Mouse (Mus musculus): ENCODE data around the gene Mapk8ip1. TPM values are rescaled to one million over a fixed set of nuclear protein-coding genes. Genes with fewer than 3 reads are reported as not detected.

Mapk8ip1 gene
- polyA plus RNA-seq, 1 experiment: 15.8 TPM

DNA sequence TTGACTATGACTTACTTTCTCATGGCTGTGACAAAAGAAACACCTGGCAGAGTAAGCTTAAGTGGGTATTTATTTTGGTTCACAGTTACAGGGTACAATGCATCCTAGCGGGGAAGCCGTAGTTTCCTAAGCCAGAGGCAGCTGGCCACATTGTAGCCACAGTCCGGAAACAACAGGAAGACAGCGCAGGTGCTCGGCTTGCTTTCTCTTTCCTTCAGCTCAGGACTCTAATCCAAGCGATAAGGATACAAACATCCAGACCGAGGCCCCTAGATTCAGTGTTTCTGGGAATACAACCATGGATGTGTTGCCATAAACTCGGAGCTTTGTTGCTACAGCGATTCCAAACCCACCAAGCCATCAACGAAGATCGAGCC lies 27.6 kb downstream of the Mapk8ip1 start:
- DNase-seq (ENCODE audit: low spot score): no peak

DNA sequence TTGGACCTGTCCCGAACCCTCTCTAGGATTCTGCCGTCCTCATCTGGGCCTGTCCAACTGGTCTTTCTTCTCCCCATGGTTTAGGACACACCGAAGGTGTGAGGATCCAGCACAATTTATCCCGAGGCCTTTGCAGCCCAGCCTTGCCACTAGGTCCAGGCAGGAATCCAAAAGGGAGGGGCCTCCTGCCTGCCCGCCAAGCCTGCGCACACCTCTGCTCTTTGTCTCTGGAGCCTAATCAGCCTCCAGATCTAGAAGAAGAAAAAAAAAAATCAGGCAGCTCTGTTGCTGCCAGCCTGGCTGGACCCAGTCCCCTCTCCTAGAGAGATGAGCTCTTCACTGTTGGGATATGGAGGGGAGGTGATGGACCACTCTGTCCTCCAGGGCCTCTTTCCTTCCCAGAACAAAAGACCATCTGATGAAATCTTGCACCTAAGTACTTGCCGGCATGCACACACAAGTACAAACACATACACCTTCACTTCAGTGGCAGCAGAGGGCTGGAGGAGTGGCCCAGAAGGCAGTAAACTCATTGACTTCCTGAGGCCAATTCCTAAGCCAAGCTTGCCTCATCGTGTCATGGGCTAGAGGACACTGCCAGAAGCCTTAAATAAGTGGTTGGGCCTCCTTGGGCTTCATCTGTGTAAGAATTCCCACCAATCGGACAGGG lies 28.2 kb downstream of the Mapk8ip1 start:
- DNase-seq (ENCODE audit: low spot score): no peak

DNA sequence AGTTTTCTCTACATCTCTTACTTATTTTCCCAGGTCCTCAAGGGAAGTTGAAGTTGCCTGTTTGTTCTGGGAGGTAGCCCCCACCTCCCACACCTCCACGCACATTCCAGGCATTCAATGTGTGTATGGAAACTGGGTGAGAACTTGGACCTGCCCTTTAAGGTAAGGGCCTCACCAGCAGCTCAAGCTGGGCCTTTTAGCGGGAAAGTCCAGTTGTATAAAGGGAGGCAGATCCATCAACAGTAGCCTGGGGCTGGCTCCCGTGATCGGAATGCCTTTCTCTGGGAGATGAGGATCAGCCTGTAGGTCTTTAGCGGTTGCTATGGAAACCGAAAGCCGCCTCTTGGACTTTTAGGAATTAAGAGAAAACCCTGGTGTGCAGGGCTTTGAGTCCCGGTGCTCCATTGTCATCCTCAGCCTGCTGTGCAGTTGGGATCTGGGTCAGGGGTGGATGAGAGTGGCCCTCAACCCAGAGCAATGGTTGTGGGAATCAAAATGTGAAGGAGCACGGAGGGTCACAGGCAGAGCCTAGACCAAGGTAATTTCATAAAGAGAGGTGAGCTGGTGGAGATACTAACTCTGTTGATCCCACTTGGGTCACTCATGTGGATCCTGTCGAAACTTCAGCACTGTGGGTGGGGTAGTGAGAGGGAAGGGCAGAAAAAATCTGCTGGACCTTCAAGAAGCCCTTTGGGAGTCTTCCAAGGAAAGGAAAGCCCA lies 28.9 kb downstream of the Mapk8ip1 start:
- no peak for DNase-seq (ENCODE audit: low spot score)

DNA sequence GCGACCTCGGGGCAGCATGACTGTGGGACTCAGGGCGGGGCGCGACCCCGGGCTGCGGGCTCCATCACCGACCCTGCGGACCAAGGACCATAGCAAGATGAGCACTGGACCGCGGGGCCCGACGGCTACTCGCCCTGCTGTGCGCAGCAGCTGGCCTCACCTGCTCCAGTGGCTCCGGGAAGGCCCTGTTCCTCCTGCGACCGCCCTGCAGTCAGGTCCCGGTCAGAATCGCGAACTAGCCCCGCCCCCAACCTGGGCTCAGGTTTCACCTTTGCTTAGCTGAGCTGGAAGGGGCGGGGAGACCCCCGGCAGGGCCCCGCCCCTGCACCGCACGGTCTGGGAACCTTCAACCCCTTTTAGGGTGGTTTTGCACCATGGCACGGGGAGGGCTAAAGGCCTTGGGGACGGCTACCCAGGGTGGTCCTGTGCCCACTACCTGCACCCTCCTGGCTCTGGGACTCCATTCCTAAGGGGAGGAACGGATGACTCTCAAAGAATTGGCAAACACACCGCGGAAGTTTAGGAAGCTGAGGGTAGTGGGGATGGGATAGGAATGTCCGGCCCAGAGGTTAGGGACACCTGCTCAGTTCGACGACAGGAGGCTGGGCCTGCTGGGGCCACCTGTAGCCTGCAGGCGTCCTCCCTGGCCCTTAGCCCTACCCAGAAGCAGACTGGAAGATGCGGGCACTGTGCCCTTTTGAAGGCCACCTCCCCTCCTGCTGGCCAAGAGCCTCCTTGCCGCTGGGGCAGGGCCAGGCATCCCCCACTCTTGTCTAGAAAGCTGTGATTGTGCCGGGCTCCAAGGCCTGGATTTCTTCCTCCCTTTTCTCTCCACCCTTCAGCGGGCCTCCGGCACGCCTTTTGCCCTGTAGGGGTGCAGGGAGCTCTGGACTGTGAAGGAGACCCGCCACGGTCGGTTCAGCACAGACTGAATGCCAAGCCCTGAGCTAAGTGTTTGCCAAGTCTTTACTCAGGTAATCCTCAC lies 29.9 kb downstream of the Mapk8ip1 start:
- peak; percentile 74 for DNase-seq (ENCODE audit: low spot score)

DNA sequence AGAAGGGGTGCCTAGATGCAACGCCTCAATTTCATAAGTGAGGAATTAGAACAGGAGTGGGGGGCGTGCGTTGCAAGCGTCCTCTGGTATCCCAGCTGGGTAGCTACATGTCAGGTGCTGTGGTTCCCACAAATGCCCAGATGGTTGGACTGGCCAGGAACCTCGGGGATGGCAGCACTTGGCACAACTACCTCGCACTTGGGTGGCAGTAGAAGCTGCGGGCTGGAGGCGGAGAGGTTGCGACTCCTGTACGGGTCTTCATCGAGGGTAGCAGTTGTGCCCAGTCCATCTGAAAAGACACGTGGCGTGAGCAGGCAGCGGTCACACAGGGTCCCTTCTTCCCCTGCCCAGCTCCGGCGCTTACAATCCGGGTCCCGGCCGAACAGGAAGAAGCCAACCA lies 30.7 kb downstream of the Mapk8ip1 start:
- DNase-seq (ENCODE audit: low spot score): no peak

DNA sequence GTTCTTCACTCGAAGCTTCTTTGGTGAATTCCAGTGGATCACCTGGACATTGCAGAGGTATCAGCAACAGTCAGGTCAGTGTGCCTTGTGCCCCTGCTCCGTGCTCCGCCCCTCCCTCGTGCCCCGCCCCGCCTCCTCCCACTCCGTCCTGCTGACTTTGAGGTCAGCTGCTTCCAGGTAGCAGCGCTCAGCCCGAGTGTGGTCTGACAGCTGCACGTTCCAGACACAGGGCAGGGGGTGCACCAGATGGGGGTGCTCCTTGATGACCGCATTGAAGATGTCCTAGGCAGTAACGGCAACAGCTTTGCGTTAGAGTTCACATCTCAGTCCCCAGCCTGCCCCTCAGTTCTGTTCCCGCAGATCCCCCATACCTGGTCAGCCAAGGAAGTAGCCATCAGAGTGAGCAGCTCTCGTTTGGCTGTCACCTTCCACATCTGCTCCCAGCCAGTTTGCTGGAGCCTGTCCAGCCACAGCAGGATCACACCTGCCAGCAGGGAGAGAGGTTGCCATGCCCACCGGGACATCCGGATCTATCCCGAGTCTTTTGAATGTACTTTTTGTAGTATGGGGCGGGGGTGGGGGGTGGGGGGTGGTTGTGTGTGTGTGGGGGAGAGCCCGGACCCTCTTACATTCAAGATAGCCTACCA lies 33.6 kb downstream of the Mapk8ip1 start:
- DNase-seq (ENCODE audit: low spot score): no peak

DNA sequence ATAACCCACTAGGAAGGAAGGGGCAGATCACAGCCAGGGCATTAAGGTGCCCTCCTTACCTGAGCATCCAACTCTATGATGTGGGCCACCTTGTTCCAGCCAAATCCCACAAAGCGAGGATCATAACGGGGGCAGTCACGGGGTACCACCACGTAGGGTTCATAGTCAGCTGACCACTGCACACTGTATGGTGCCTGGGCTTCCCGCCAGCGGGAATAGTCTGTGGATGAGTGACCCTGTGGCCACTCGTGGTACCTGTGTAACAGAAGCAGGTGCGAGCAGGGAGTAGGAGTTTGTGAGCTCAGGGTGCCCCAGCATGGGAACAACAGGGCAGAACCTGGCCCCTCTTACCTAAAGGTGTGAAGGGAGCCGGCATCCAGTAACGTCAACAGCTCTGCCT lies 35.5 kb downstream of the Mapk8ip1 start:
- no peak for DNase-seq (ENCODE audit: low spot score)

DNA sequence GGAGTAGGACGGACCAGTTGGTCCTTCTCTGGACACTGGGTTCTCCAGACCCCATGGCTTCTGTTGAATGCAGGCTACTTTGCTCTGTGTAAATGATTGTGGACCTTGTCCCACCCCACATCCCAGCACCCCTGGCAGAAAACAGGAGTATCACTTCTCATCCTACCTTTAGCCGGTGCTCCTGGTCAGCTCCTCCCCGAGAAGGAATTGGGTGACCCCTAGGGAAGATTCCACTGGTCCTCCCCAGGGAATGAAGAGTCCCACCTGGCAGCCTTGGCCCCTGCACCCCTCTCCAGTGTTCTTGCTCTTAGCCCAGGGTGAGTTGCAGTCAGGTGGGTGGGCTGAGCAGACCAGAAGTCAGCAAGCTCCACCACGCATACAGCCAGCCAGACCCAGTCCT lies 37.0 kb downstream of the Mapk8ip1 start:
- no peak for DNase-seq (ENCODE audit: low spot score)

DNA sequence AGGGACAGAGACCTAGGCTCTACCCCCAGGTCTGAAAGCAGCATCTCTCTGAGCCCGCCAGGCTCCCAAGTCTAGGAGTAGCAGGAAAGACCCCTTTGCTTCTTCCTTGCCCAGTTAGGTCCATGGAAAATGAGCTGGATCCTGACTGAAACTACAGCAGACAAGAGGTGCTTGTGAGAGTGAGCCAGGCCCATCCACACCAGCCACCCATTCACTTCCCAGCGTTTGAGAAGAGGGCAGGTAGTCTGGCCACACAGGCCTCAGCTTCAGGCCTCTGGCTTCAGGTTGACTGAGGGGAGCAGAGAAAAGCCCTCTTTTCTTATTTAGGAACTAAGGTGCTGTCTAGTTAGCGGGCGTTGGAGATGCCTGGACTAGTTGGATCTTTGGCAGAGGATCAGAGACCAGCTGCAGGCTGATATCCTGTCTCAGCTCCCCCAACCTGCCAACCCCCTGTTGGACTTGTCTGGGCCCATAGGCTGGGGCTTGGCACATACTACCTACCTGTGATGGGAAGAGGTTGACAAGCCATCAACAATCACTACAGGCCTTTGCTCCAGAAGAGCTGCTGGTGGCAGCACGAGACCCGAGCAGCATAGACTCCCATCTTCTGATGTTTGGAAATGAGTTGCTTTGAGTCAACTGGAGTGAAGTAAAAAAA lies 38.4 kb downstream of the Mapk8ip1 start:
- DNase-seq (ENCODE audit: low spot score): no peak

DNA sequence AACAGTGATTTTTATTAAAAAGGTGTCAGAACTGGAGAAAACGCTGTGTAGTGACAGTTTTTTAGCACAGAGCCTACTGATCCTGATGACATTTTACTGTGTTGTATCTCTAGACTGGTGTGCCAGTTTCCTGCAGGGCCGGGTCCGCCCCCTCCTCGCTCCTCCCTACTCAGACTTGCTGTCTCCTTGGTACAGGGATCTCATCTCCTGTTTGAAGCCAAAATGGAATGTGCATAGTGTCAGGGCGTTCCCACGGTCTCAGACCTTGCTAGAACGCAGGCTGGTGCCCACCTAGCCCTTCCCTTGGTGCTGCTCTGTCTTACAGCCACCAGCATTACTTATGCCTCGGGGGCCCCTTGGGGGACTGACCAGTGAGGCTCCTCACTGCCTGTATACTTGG lies 39.3 kb downstream of the Mapk8ip1 start:
- peak; percentile 13 for DNase-seq (ENCODE audit: low spot score)

DNA sequence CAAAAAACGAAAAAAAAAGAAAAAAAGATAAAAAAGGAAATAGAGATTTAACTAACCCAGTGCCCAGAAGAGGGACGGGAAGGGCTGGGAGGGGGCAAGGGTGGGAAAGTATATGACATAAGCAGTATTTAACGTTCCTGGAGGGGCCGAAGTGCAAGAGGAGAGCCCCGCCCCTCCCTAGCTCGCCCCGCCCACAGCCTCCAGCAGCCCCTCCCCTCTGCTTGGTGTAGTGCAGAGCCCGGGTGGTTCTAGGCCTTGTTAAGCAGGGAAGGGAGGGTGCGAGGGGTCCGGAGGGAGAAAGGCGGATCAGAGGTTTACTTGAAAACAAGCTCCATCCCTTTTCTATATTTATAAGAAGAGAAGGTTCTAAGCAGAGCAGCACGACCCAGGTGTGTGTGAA lies 40.2 kb downstream of the Mapk8ip1 start:
- DNase-seq (ENCODE audit: low spot score): no peak

DNA sequence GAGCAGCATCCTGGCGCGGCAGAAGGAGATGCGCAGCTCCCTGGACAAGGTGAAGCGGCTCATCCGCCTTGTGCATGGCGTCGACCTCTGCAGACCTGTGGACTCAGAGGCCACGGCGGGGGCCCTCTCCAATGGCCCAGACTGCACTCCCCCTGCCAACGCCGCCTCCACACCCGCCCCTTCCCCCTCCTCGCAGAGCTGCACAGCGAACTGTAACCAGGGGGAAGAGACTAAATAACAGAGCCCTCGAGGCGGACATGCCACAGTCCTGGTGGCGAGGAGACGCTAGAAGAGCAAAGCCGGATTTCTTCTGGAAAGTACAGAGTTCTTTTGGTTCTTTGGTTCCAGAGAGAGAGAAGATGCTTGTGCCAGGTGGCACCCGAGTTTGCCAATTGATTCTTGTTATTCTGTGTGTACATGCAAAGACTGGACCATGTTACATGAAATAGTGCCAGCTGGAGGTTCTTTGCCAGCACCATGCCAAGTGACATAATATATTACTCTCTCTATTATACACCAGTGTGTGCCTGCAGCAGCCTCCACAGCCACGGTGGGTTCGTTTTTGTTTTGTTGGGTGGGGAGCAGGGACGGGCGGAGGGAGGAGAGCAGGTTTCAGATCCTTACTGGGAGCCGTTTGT lies 40.8 kb downstream of the Mapk8ip1 start:
- no peak for DNase-seq (ENCODE audit: low spot score)

DNA sequence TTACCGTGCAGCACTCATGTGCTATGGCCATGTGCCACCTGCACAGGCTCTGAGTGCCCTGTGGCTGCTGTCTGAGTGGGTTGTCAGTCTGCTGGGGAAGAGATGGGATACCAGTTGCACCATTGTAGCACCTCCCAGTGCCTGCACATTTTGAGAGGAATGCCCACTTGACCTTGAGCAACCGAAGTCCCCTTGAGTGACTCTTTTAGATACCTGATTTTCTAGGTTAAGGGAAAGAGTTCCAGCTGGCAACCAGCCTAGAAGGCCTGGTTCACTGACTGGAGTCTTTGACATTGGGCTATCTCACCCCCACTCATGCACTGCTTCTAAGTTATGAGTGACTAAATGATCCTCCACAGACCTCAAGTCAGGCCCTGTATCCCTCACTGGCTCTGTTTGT lies 41.8 kb downstream of the Mapk8ip1 start:
- DNase-seq (ENCODE audit: low spot score): no peak

DNA sequence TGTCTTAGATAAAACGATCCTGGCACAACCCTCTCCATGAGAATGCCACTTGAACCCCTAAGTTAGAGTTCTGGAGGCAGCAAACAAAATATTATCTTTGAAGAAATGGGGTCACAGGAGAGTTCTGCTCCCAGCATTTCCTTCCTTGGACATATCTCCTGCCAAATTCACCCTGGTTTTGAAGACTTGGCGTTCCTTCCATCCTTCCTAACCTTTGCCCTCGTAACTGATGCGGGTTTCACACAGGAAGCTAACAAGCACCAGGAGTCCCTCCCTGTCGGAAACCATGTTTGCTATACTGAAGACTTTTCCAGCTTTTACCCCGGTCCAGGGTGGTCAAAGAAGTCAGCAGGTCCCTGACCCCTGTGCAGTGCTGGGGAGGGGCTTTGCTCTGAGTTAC lies 46.8 kb downstream of the Mapk8ip1 start:
- no peak for DNase-seq (ENCODE audit: low spot score)

DNA sequence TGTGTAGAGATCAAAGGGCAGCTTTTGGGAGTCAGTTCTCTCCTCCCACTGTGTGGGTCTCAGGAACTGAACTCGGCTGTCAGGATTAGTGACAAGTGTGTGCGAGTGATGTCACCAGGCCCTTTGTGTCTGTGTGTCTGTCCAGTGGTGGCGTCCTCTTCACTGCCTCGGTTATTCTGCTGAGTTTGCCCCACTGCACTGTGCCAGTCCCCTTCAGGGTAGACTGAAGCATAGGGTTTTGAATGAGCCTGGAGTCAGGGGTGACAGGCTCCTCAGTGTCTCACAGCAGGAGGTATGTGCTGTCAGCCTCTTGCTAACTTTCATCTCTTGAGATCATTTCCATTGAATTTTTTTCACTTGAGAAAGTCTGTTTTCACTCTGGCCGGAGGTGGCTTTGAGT lies 47.7 kb downstream of the Mapk8ip1 start:
- no peak for DNase-seq (ENCODE audit: low spot score)

DNA sequence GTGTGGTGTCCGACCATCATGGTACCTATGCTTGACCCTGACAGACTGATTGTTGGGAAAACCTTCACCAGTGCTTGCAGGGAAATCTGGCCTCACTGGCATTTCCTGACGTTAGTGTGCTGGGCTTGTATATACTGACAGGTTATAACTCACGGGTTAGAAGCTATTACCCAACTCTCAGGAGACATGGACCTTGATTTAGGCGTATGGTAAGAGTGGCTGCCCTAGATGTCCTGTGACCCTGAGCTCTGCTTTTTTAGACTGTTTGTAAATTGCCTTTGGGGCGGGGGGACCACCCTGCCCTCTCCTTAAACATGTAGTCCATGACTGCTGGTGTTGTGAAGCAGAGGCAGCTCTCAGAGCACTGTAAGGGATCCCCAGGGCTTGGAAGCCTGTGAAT lies 50.4 kb downstream of the Mapk8ip1 start:
- DNase-seq (ENCODE audit: low spot score): no peak

DNA sequence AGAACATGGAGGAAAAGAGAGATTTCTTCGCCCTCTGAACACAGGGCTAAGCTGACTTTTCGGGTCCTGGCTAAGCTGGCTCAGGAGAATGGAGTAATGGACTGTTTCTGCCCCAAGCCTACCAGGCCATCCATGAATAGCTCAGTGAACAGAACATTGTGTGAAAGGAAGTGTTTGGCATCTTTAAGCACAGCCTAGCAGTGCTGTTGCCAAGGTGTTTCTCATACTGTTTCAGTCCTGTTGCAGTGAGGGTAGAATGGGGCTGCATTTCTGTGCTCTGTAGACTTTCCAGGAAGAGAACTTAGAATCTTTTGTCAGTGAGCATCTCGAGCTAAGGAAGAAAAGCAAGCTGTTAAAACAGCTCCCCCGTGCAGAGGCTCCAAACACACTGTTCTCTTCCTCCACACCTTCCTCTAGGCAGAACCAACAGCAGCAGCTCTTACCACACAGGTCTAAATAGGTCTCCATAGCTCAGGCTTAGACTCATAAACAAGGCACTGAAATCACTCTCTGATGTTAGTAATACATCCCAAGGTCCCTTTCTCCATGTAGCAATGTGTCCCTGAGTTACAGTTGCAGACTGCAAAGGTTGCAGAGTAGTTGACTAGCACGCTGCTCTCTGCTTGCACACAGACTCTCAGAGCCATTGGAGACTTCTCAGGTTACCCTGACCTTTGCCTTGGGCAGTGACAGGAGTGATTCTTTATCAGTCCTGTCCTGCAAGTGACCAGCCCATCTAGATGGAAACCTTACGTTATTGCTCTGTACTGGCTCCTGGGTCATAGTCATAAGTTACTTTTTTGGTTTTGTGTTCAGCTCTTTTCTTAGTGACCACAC lies 51.3 kb downstream of the Mapk8ip1 start:
- no peak for DNase-seq (ENCODE audit: low spot score)

DNA sequence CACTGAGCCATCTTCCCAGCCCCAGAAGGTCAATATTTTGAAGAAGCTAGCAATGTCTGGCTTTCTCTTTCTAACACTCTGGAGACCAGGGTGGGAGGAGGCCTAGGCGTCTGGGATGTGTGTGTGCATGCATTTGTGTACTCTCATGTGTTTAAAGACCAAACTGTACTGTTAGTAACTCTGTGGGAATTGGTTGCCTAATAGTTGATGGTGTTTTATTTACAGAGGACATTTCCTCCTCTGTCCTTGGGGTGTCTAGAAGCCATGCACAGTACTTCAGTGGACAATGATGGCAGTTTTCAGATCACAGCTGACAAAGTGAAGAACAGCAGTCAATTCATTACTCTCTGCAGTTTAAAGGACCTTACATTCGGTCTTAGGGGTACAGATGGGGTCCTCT lies 53.9 kb downstream of the Mapk8ip1 start:
- no peak for DNase-seq (ENCODE audit: low spot score)

DNA sequence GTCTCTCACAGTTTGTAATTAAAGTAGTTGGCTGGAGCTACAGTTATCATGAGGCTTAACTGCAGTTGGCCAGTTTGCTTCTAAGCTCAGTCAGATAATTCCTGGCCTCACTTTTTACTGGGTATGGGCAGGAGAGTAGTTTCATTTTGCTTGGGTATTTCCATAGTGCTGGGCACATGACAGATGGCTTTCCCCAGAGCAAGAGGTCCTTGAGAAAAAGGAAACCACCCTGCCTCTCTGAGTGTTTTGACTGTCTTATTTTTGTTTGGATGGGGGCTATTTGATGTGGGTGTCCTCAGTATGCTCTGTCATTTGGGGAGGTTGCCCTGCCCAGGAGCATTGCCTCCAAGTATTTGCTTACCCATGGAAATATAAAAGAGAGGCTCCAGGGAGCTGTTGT lies 58.6 kb downstream of the Mapk8ip1 start:
- DNase-seq (ENCODE audit: low spot score): no peak

Measured in urinary bladder, adult 2 months (tissue).